Mouse (Mus musculus) c-Kit-negative CD71-positive TER-119-positive erythroid progenitor cells, embryonic 14.5 days (primary cell): ENCODE measurements around the gene Ndnf.

ENCODE experiments used
- DNase-seq: peaks from one replicate; pipeline ENCODE4 v3.0.0-alpha.2; 2013; ENCODE audit warnings: low read depth, low spot score

Ndnf gene

DNA sequence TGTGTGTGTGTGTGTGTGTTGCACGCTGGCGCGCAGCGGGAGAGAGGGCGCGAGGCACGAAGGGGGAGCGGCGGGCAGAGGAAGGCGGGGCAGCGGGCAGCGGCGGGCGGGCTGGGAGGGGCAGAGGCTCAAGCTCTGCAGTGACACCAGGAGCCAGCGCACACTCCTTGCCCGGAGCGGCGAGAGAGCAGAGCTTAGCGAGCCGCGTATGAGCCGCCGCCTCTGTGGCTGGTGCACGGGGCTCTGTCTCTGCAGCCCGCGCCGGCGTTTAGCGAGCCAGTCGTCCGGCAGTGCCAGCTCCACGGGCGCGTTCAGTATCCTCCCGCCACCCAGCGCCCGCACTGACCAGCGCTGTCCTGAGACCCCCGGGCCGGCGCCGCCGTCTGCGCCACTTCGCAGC lies at the start of gene Ndnf:
Gene Ndnf, plus strand, starts transcription at position 140 of the 400 bp plus-strand sequence.
- no peak for DNase-seq

DNA sequence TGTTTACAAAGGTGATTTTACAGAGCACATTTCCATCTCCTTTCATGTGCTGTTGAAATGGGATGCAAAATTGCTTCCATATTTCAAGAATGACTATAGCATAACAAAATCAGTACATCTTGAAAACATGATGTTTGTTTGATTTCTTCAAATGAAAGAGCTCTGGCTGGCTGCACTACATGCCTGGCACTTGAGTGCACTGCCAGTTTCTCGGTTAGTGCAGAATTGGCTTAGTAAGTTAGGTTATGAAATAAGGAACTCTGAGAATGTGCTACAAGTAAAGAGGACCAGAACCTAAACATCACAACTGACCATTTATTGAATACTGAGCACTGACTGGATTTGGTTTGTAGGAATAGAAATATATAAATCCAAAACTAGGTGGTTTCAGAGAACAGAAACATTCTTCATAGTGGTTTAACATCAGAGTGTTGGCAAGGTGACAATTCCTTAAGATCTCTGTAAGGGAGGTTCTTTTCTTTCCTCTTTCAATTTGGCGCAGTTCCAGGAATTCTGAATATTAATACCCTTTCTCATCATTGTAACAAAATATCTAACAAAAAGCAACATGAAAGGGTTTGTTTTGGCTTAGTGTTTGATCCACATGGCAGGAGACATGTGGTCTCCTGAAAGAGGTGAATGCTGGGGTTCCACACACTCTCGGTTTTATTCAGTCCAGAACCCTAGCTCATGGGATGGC lies 48.2 kb upstream of the Ndnf start:
- DNase-seq: no peak

DNA sequence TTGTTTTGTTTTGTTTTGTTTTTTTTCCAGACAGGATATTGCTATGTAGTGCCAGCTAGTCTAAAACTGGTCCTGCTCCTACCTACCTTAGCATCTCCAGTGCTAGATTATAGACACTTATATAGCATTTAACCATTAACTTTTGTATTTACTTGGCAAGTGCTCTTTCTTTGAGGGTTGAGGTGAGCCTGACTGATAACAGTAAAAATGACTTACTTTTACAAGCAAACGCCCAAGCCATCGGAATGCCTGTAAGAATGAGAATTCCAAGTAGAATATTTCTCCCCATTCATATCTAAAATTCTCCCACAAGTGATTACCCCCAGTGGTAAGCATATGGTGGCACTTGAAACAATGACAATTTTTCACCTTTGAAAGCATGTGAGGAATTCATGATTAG lies 40.8 kb upstream of the Ndnf start:
- DNase-seq: no peak

- no peak for DNase-seq
Observed at GRCm38 (mm10) chr6:65632184-65632583, 39.2 kb upstream of the Ndnf start.

DNA sequence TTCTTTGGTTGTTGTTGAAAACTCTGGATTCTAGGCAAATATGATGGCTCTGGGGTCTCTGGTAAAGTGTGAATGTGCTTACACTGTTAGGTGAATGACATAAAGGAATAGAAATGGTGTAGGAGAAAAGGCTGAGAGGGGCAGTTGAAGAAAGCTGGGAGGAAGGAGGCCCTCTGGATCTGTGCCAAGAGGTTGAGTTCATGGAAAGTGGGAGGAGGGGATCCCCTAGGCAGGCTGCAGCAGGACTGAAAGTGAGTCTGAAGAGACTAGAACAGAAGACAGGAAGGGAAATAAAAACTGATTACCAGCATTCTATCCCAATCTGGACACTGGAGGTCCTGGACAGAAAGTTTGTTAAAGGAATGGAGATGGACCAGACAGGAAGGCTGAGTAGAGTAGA lies 29.0 kb upstream of the Ndnf start:
- no peak for DNase-seq

DNA sequence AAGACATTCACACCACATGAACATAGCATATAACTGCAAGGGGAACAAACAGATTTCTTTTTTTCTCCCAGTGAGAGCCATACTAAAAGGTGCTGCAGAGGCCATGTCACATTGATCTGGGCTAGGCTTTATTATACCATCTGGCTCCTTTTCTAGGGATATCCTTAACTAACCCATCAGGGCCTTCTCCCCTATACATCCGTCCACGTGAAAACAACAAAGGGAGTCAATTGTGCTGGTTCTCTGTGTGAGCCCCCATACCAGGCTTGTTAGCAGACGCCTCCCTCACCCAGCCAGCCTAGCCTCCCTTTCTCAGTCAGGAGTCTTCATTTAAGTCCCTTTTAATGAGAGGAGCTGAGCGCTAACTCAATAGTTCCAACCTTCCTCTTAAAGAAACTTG lies 27.3 kb upstream of the Ndnf start:
- DNase-seq: no peak

GRCm38 (mm10) chr6:65646408-65646807 lies 25.0 kb upstream of the Ndnf start:
- DNase-seq: no peak

DNA sequence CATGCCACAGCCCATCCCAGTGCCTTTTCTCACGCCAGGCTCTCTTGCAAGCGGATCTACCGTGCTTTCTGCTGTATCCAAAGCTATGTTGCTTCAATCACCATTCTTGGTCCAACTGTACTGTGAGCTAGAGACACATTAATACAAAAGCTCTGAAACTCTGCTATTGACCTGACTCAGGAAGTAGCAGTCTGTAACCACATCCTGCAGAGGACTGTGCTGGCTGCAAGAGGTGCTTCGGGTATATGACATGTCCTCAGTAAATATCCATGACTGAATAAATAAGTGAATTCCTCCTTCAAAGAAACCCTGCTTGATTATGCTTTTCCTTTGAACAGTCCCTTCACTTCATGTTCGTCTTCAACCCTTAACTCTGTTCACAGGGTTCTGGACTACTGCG lies 23.7 kb upstream of the Ndnf start:
- DNase-seq: no peak

GRCm38 (mm10) chr6:65651376-65651775 lies 20.0 kb upstream of the Ndnf start:
- no peak for DNase-seq

- no peak for DNase-seq
Observed at GRCm38 (mm10) chr6:65661272-65661671, 10.1 kb upstream of the Ndnf start.

- no peak for DNase-seq
Observed at GRCm38 (mm10) chr6:65662050-65662449, 9.3 kb upstream of the Ndnf start.

GRCm38 (mm10) chr6:65663990-65664389 lies 7.4 kb upstream of the Ndnf start:
- DNase-seq: no peak

GRCm38 (mm10) chr6:65666295-65666694 lies 5.1 kb upstream of the Ndnf start:
- no peak for DNase-seq

DNA sequence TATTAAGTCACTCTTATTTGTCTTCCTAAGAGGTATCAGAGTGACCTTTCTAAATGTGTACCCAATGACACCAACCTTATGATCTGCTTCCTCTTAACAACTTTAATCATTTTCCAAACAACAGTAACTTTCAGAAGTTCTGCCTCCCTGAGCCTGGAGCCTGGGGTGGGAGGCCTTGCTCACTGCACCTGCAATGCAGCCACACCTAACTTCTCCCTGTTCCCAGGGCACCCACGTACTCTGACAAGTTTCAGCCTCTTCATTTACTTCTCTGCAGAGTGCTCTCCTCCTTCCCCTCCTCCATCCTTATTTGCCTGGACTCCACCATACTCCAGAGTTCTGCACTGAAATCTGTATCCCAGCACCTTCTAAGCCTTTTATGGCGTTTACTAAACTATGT lies 1.4 kb upstream of the Ndnf start:
- no peak for DNase-seq

GRCm38 (mm10) chr6:65670981-65671411 lies 394 bp upstream of the Ndnf start:
- DNase-seq: no peak

DNA sequence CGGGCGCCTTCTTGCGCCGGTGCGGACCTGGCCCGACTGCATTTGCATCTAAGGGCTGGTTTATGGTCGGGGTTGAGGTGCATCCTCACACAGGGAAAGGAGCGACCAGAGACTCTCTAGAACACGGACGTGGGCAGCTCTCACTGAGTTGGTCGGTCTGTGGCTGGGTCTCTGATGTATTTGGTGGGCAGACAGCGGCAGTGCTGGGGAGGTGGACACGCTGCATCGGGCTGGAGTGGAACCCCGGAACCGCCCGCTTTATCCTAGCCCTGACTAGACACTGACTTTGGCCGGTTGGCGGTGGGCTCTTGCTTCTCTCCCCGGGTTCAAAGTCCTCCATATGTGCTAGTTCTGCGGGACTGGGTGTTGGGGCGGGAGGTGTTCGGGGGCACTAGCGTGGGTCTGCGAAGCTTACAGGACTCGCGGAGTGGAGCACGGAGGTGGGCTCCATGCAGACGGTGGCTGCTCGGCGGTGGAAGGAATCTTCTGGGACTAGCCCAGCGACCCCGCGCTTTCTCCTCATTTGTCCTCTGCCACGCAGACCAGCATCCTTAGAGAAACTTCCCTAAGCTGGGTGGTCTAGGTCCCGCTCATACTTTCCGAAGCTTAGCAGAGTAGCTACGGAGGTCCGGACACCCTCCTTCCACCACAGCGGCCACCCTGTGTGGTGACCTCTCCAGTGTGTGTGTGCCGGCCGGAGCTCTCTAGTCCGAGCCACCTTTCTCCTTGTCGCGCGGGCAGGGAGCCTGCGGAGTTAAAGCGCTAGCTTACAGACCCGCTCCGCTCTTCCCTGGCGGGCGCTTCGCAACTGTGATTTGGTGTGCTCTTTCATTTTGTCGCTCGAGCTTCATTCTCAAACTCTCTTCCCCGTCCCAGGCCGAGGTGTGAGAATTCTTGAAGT lies 991 bp downstream of the Ndnf start:
- DNase-seq: no peak

DNA sequence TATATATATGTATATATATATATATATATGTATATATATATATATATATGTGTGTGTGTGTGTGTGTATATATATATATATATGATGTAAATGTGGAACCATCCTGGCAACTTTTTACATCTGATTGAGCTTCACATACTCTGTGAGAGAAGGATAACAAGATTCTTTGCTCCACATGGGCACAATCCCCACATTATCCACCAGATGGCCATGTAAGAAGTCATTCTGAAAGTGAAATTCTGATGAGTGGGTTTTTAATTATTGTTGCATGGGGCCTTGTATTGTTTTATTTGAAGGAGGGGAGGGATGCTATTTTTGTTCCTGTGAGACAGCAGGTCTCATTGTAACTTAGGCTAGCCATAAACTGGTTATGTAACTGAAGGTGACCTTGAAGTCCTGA lies 22.5 kb downstream of the Ndnf start:
- DNase-seq: no peak

DNA sequence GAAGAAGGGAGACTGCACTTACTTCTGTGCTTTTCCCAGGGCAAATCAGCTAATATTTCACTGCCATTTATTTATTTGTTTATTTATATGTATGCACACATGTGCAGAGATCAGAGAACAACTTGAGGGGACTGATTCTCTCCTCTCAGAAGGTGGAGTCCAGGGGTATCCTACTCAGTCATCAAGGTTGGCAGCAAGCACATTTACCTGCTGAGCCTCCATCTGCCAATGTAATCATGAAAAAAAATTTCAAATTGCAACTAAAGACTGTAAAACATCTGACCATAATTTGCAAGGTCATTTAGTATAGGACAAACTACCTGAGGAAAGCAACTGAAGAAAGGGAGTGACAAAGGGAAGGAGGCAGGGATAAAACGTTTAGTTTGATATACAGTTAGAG lies 49.3 kb downstream of the Ndnf start:
- DNase-seq: no peak

DNA sequence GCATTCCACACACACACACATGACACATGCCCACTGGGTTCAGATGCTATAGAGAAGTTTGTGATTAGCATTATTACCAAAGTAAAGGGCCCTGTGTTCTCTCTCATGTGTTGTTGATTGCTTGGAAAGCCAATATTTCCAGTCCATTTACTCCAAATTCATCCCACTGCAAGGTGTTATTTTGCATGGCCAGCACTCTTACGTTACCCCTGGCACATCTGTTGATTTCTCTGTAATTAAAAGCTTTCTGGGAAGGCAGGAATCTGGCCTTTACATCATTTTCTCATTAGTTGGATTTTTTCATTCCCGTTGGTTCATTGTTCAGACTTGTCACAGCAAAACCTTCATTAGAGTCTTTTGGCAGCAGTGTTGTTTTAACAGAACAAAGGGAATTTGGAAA lies 54.3 kb downstream of the Ndnf start:
- DNase-seq: no peak

DNA sequence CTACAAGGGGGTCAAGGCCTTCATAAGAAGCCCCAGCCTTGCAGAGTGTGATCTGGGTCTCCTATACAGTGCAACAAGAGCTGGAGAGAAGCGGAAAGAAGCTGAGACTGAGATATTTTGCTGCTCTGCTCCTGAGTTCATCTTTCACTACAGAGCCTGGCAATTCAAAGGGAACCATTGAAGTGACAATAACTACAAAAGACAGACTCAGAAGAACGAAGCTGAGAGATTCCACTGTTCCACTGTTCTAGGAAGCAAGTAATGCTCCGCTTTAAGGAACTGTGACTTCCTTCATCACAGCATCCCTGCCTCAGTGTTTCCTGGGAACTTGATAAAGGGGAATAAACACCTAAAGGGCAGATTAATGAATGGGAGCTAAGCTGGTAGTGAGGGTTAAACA lies 56.9 kb downstream of the Ndnf start:
- no peak for DNase-seq

- no peak for DNase-seq
Observed at GRCm38 (mm10) chr6:65739442-65739841, 68.1 kb downstream of the Ndnf start.

DNA sequence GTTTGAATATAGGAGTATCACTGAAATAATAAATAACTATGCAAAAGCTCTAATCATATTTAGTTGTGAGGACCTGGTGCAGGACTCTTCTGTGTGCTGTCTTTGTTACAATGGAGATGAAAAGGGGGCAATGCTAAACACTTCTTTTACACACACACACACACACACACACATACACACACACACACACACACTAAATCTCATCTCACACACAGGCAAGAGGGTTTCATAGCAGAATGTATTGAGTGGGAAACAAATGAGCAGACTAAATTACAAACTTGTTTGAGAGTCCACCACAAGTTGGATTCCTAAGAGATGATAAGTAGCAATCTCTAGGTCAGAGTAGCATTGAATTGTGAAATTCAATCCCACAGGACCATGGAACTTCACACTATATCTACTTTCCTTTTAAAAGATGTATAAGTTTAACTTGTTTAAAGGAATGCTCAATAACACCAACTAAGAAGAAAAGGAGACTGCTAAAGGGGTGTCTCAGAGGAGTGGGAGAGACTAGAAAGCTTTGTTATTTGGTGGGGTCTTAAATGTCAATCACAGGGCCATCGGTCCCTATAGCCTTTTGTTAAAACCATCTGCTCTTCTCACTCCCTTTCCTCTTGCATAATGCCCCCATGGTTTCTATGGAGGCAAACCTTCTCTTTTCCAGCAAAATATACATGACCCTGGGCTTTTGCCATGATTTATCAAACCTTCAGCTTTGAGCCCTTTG lies 71.9 kb downstream of the Ndnf start:
- no peak for DNase-seq

DNA sequence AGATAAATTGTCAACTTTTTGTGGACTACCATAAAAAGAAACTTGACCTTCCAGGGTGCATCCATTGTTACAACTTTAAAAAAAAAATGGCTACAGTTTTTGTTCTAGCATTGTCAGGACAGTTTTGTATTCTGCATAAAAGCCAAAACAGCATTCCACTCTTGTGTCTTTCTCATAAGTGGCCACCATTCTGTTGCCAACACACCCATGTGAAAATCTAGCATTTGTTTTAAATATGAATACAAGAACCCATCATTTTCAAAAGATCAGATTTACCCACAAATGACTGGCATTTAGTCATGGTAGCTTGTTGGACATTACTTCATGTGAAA lies 72.4 kb downstream of the Ndnf start:
- no peak for DNase-seq
